In genomic region chr5:45449831-45450716, GRCm38 (mm10) we compare ENCODE assay signal across 8 mouse cellular contexts. TPM values are rescaled to one million over a fixed set of nuclear protein-coding genes. Genes with fewer than 3 reads are reported as not detected.
DNase-seq lines count a peak whose midpoint lies in the region; ATAC-seq and TF ChIP-seq lines count a peak whose summit lies in the region.

Gene Qdpr, minus strand, starts transcription at chr5:45450236.

- H3K27me3 ChIP-seq in ES-Bruce4 (ENCODE audit: control insufficient read depth, insufficient read depth, low read length, poor library complexity, severe bottlenecking), result no peaks in the 10 kb centered on the region
- no peaks in the 10 kb centered on the region for H3K27me3 ChIP-seq in forebrain, embryonic 13.5 days
- no peaks in the 10 kb centered on the region for H3K27me3 ChIP-seq in liver, postnatal 0 days (ENCODE audit: insufficient read depth, low read length)
- H3K27me3 ChIP-seq in neural tube, embryonic 14.5 days (ENCODE audit: control insufficient read depth, insufficient read depth, low read length), result no peaks in the 10 kb centered on the region

- peak within 1 kb of the TSS; percentile 96 for H3K4me3 ChIP-seq in ES-Bruce4 (ENCODE audit: low read depth, low read length)
- peak within 1 kb of the TSS; percentile 67 for H3K4me3 ChIP-seq in forebrain, embryonic 13.5 days
- H3K4me3 ChIP-seq in liver, postnatal 0 days (ENCODE audit: low read depth, low read length), result peak within 1 kb of the TSS; percentile 69
- peak within 1 kb of the TSS; percentile 69 for H3K4me3 ChIP-seq in neural tube, embryonic 14.5 days (ENCODE audit: low read depth, low read length)

- 0 out of 2 replicates have a peak, but pooled peaks have one; percentile 4 for TF ChIP-seq EP300 in ES-Bruce4 (IDR thresholded peaks at IDR 0.05; ENCODE audit: insufficient read depth, low read depth, low read length)
- TF ChIP-seq EP300 in liver, postnatal 0 days (IDR thresholded peaks at IDR 0.05; ENCODE audit: low read depth), result peak; percentile 19

- no peaks in the 10 kb centered on the region for H3K9me3 ChIP-seq in ES-Bruce4 (replicated peaks; ENCODE audit: control insufficient read depth, insufficient read depth, low read length, poor library complexity, severe bottlenecking)
- no peaks in the 10 kb centered on the region for H3K9me3 ChIP-seq in forebrain, embryonic 13.5 days (replicated peaks)
- H3K9me3 ChIP-seq in liver, postnatal 0 days (ENCODE audit: low read length), result no peaks in the 10 kb centered on the region
- no peaks in the 10 kb centered on the region for H3K9me3 ChIP-seq in neural tube, embryonic 14.5 days (ENCODE audit: control insufficient read depth, low read length)

- H3K9ac ChIP-seq in ES-Bruce4 (ENCODE audit: low read depth, poor library complexity, severe bottlenecking), result peak within 1 kb of the TSS; percentile 64
- H3K9ac ChIP-seq in forebrain, embryonic 13.5 days, result peak within 1 kb of the TSS; percentile 80
- H3K9ac ChIP-seq in liver, postnatal 0 days (replicated peaks), result peak within 1 kb of the TSS; percentile 79
- H3K9ac ChIP-seq in neural tube, embryonic 14.5 days (replicated peaks; ENCODE audit: low read depth, low read length), result peak within 1 kb of the TSS; percentile 72

- peak; percentile 96 for DNase-seq in heart, postnatal 10 days
- DNase-seq in large intestine, adult 2 months (ENCODE audit: low read depth, low spot score), result peak; percentile 91
- DNase-seq in liver, postnatal 0 days, result peak; percentile 100
- DNase-seq in testis, postnatal 10 days (ENCODE audit: low spot score), result peak; percentile 99

- intact Hi-C loops in heart, postnatal 10 days (cut with DNase I), result loop anchor here (5.0 kb wide), 1 partner anchor 72 kb away; the partner anchor contains the start of gene Med28

- H3K4me1 ChIP-seq in ES-Bruce4 (ENCODE audit: control insufficient read depth, insufficient read depth, low read length), result peaks cover 2% of the 10 kb centered on the region
- peaks cover 20% of the 10 kb centered on the region for H3K4me1 ChIP-seq in forebrain, embryonic 13.5 days
- peaks cover 10% of the 10 kb centered on the region for H3K4me1 ChIP-seq in liver, postnatal 0 days (ENCODE audit: insufficient read depth)
- peaks cover 6% of the 10 kb centered on the region; the same call in 1 of the 2 replicates for H3K4me1 ChIP-seq in neural tube, embryonic 14.5 days (ENCODE audit: control insufficient read depth, insufficient read depth, low read length)

- TF ChIP-seq POLR2A in ES-Bruce4 (IDR thresholded peaks at IDR 0.05; ENCODE audit: insufficient read depth, low read length), result peak; percentile 72

- TF ChIP-seq CTCF in ES-Bruce4 (IDR thresholded peaks at IDR 0.05; ENCODE audit: low read depth, low read length), result no peak
- peak; percentile 13; the same call in 1 of the 2 replicates for TF ChIP-seq CTCF in liver, postnatal 0 days (IDR thresholded peaks at IDR 0.05; ENCODE audit: low read depth)

- no peak within 1 kb of the TSS for H3K27ac ChIP-seq in ES-Bruce4 (ENCODE audit: insufficient read depth, low read length)
- H3K27ac ChIP-seq in forebrain, embryonic 13.5 days, result peak within 1 kb of the TSS; percentile 61
- H3K27ac ChIP-seq in liver, postnatal 0 days (ENCODE audit: low read depth), result peak within 1 kb of the TSS; percentile 98
- peak within 1 kb of the TSS; percentile 7; the same call in 1 of the 2 replicates for H3K27ac ChIP-seq in neural tube, embryonic 14.5 days (ENCODE audit: low read depth, low read length)

- under 1% methylated on average over 69 of the region's 70 CpGs for WGBS in forebrain, embryonic 13.5 days
- under 1% methylated on average over 70 of the region's 70 CpGs for WGBS in large intestine, adult 2 months
- WGBS in liver, postnatal 0 days (ENCODE audit: insufficient replicate concordance), result under 1% methylated on average over 70 of the region's 70 CpGs
- under 1% methylated on average over 70 of the region's 70 CpGs for WGBS in neural tube, embryonic 14.5 days

- peak within 1 kb of the TSS; percentile 98 for H3K4me2 ChIP-seq in forebrain, embryonic 13.5 days
- peak within 1 kb of the TSS; percentile 88 for H3K4me2 ChIP-seq in liver, postnatal 0 days (ENCODE audit: low read depth, low read length)
- peak within 1 kb of the TSS; percentile 82 for H3K4me2 ChIP-seq in neural tube, embryonic 14.5 days (ENCODE audit: low read depth, low read length)

- ATAC-seq in cerebellum, adult (ENCODE audit: insufficient number of reproducible peaks, low FRiP score, low TSS enrichment), result peak; percentile 94
- ATAC-seq in forebrain, embryonic 13.5 days, result peak; percentile 99
- ATAC-seq in liver, postnatal 0 days, result peak; percentile 97
- ATAC-seq in neural tube, embryonic 14.5 days (ENCODE audit: low read depth), result peak; percentile 99

- peaks cover 3% of the 10 kb centered on the region; the same call in 1 of the 2 replicates for H3K36me3 ChIP-seq in ES-Bruce4 (ENCODE audit: control insufficient read depth, insufficient read depth, low read length, poor library complexity, severe bottlenecking)
- no peaks in the 10 kb centered on the region; the same call in 1 of the 2 replicates for H3K36me3 ChIP-seq in forebrain, embryonic 13.5 days (ENCODE audit: poor library complexity, severe bottlenecking)
- H3K36me3 ChIP-seq in liver, postnatal 0 days (replicated peaks; ENCODE audit: insufficient read depth, low read length), result no peaks in the 10 kb centered on the region
- H3K36me3 ChIP-seq in neural tube, embryonic 14.5 days (ENCODE audit: control insufficient read depth, insufficient read depth, low read length), result no peaks in the 10 kb centered on the region

RNA-seq across cellular contexts. Expression of gene Qdpr, which starts in this region (rescaled TPM):
- polyA plus RNA-seq in ES-Bruce4 (2011; ENCODE audit: insufficient read depth, insufficient read length, low read depth, missing spikeins), result 95.1 and 100 TPM in 2 replicates
- polyA plus RNA-seq in forebrain, embryonic 13.5 days (2015; fragmentation: Nextera tagmentation; extraction: Ambion mirVana), result 99.7 and 106 TPM in 2 replicates
- total RNA-seq in heart, postnatal 10 days (2021), result 10 to 100 TPM; 78.9 to 81.4 TPM
- 121 and 138 TPM in 2 replicates for polyA plus RNA-seq in large intestine, adult 2 months (2012; rRNA removed)
- polyA plus RNA-seq in liver, postnatal 0 days (2015; fragmentation: Nextera tagmentation; extraction: Ambion mirVana), result 202 and 206 TPM in 2 replicates
- polyA plus RNA-seq in neural tube, embryonic 14.5 days (2014; fragmentation: Nextera tagmentation; extraction: Ambion mirVana), result 104 TPM in 2 replicates
